Mouse (Mus musculus) thymus, adult 2 months (tissue): ENCODE results near the gene Wfikkn2.

ENCODE experiments used
- CTCF ChIP-seq: fragments of 200-500 bp; IDR thresholded peaks from 2 replicates; pipeline ENCODE4 v1.5.1; 2012; ENCODE audit warnings: mild to moderate bottlenecking, control low read depth, low read length, moderate library complexity, borderline replicate concordance; ENCODE audit not compliant: control insufficient read depth, poor library complexity, insufficient read depth; ENCODE audit errors: extremely low read depth
- POLR2A ChIP-seq: fragments of 200-500 bp; IDR thresholded peaks from 2 replicates; pipeline ENCODE4 v1.6.1; 2012; ENCODE audit warnings: mild to moderate bottlenecking, low read length, control low read depth, moderate library complexity; ENCODE audit not compliant: control insufficient read depth, poor library complexity, insufficient read depth; ENCODE audit errors: extremely low read depth

DNA sequence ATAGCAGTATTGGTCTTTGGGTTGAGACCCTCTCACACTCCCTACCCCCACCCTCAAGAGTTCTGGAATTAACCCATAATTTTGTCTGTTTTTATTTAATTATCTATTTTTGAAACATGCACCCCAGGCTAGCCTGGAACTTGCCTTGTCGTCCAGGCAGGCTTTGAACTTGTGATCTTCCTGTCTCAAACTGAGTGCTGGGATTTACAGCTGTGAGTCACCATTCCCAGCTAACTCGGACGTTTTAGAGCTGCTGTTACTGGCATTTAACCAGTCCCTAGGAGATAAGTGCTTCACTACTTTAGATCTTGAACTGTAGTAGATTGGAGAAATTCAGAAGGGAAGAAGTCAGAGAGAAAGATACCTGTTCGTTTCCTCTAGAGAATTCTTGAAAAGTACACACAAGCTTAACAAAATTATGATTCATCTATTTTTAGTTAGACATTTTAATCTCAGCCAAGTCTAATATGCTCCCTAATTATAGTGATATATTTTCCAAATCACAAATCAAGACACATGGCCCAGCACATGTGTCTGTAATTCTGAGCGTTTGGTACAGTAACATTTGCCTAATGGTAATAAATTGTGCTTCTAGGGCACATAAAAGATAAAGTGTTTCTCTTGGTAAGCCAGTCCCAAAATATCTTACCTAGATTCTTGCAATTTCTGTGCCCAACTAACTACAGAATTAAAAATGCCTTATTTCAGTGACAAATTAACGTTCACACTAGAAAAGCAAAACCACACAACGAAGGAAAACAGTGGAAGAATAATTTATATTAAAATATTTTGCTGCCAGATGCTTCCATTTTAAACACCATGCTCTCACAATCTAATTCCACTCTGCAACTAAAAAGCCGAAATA is 36.8 kb downstream of the Wfikkn2 start:
- TF ChIP-seq CTCF: no peak
- TF ChIP-seq POLR2A: no peak
